Mouse (Mus musculus) frontal cortex, adult 2 months (tissue): ENCODE measurements at regions not wholly inside any gene's neighbourhood (a gene's known extent, or its start where the extent isn't known, plus 50 kb on each side); places are given as distances from the start of the nearest gene placed in this dataset.

ENCODE experiments used
- DNase-seq, 2 experiments: peaks; one replicate each; pipeline ENCODE4 v3.0.0; 2022; ENCODE audit warnings: low spot score in 1 of 2; ENCODE audit errors: extremely low spot score in 1 of 2

- peak; percentile 20 to 63 for DNase-seq
These were observed 239.1 kb upstream of the Gria3 start for GRCm38 (mm10) chrX:41161544-41161943.
